Mouse (Mus musculus) right cerebral cortex, postnatal 10 days (tissue): ENCODE data around the gene Tnnt2.
A peak's percentile ranks its signal among the peaks of the same experiment; 100 is the strongest.

Experiments used
- DNase-seq, 2 experiments: peaks; one replicate each; pipeline ENCODE4 v3.0.0; 2021; ENCODE audit warnings: low spot score in 2 of 2

The Tnnt2 gene

DNA sequence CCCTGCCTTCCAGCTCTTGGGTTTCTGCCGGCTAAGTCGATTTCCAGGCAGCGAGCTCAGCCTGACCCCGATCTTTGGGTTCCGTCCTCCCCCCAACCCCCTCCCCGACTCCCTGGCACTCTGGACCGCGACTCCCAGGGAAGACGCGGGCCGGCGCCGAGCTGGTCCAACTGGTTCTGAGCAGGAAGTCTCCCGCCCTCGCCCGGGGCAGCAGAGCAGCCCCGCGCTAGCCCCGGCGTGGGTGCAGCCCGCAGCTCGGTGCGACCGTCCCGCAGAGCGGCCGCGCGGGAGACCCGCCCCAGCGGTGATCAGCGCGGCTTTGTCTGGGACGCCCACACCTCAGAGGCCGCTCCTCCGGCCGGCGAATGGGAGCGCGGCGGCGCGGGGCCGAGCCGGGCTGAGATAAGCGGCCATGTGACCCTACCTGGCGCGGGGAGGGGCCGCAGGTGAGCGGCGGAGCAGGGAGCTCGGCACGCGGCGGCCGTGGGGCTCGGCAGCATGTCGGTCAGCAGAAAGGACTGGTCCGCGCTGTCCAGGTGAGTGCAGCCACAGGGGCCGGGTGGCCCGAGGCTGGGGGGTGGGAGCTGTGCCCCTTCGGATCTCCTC lies 17.6 kb upstream of the Tnnt2 start, which contains the start of gene Lad1:
Gene Lad1 (plus strand): TSS at position 118 of the 606 bp plus-strand sequence.
- DNase-seq = no peak

DNA sequence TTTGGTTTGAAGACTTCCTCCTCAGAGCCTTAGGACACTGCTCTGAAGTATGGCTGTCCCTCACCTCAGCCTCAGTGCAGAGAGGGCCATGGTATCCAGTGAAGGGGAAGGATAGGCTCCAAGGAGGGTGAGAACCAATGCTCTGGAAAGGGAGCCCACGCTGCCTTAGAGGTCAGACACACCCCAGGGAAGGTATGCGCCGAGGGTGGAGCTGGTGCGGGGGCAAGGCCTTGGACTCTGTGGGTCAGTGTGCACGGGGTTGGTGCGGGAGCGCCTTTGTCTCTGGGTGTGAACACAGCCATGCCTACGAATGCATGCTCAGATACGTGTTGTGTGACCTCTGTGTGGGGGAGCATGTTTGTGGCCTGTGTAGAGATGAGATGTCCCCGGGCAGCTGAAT lies 16.1 kb upstream of the Tnnt2 start:
- DNase-seq = no peak

DNA sequence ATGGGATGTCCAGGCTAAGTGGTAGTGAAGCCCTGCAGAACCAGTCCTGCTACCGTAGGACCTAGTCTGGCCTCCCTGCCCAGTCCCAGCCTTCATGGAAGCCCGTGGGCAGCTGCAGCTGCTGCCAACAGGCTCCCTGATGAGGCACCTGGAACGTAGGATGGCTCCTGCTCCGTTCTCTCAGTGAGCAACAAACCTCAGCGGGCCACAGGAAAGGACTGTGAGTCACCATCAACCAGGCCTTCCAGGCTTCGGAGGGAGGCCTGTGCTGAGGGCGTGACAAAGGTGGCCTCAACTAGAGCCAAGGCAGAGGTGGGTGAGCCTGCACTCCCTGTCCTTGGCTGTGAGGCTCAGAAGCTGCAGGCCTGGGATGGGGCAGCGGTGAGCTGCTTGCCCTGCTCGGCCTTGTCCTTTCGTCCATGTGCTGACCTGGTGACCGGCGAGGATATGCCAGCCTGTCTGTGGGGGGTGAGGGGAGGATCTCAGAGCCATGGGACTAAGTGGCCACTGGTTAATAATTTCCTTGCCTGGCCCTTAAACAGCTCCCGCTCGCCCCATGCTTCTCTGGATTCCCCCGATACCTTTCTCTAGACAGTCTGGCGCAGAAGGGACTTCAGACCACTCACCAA lies 15.3 kb upstream of the Tnnt2 start:
- DNase-seq = no peak

DNA sequence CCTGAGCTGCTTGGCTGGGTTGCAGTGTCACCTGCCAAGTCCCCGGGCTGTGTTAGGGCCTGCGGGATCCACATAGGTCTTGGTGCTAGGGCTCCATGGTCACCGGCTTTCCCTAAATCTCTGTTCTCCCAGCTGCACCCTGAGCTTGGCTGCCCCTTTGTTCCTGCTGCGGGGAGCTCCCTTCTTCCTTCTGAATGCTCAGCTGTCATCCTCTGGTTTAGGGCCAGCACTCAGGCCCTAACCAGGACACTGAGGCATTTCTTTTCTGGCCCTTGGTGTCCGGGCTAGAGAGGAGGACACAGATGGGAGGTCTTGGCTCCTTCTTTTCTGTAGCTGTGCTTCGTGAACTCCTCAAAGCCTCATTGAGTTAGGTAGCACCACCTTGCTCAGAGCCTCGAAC lies 14.4 kb upstream of the Tnnt2 start:
- DNase-seq = no peak

DNA sequence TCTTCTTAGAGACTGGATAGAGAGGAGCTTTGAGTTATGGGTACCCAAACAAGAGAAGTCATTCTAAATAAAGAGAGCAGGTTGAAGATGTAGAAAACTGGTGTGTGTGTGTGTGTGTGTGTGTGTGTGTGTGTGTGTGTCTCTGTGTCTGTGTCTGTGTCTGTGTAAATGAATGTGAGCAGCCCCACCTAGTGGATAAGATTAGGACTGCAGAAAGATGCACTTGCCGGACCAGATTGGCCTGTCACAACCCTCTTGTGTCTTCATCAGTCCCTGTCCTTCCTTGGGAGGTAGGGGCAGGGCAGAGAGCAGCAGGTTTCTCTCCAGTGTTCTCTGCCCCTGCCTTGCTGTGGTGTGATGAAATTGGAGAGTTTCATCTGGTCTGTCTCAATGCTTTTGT lies 7.2 kb upstream of the Tnnt2 start:
- peak in 1 of 2 experiments; percentile 43 for DNase-seq

DNA sequence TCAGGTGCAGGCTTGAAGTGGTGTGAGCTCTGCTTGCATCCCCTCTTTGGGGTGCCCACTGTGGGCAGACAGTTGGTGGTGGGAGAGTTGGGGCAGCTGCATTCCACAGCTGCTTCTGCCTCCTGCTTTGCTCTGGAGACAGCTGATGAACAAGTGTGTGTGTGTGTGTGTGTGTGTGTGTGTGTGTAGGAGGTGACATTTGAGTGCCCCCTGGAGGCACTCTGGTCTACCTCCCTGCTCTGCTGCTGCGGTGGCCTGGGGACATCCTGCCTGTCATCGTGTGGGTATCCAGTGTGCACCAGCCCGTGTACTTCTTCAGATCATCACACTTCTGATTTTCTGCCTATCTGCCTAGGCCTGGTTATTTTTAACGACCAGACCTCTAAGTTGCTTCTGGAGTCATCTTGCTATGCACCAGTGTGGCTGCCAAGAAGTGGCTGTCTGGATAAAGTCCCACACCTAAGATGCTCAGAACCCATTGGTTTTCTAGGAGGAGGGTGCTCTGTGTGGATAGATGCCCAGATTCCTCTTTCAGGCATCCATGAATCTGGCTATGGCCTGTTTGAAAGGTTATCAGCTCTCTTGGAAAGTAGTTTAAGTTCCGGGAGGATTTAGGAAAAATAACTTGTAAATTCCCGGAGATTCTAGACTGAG lies 1.8 kb upstream of the Tnnt2 start:
- no peak for DNase-seq

DNA sequence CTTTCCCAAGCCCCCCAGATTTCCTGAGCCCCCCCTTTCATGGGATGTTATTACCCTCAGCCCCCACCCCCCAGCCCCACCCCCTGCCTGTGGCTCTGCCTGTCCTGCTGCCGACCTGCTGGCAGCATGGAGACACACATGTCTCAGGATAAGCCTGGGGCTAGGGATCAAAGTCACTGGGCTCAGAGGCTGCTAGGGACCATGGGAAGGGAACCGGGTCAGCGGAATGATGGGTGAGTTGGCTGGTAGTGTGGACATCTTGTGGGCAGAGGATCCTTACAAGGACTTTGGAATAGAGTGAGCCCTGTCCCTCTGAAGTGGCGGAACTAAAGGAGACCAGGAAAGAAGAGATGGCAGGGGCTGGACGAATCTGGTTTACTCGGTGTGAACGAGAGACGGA lies 1.2 kb upstream of the Tnnt2 start:
- no peak for DNase-seq

DNA sequence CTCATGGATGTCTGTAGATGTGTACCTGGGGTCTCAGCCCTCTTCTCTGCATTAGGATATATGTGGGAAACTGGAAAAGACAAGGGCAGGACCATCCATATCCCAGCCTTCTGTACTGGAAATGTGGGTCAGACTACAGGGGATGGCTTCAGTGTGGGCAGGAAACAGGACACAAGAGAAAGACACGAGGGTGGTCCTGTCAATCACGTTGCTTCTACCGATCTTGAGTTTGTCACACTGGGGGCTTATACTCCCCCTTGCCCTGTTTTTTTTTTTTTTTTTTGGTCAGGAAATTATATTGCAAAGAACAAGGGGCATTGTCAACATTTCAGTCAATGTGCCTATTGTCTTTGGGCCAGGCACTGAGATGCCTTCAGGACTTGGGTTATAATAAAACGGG lies 2.5 kb downstream of the Tnnt2 start:
- DNase-seq = no peak

DNA sequence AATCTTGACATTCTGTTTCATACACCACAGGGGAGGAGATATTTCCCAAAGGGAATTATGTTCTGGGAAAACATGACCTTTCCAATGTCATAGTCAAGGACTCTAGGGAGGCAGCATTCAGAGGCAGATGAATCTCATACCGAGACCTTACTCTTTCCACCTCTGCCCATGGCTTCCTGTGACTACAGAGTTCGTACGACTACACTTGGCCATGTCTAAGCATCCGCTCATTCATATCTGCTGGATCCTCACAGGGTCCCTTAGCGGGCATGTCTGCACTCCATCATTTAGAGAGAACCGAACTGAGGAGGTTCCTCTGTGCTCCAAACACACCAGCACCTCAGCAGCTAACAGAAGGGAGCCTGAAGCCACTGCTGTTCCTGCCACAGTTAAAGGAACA lies 2.9 kb downstream of the Tnnt2 start:
- DNase-seq = no peak

DNA sequence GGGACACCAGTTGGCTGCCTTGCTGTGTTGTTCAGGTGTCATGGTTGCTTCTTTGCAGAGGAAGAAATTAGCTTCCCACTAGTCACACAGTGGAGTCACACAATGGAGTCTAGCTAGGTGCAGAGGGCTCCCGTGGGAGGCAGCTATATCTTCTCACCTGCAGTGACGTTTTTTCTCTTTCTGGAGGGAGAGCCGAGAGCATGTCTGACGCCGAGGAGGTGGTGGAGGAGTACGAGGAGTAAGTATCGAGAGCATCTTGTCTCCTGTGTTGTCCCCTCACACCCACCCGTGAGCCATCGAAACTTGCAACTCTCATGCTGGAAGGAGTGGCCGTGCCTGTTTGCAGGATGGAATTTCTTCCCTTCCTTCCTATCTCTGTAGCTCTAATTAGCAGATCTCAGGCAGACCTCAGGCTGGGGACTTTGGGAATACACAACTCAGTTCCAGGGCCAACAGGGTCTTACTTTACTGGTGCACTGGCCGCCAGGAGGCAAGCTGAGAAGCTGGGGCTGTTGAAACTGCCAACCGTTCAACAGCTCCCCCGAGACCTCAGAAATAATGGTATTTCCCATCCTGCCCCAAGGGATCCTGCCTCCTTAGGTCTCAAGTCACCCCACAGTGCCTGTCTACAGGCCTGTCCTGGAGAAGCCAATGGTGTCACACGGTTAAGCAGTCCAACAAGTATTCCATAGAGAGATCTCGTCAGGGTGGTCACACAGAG lies 4.7 kb downstream of the Tnnt2 start:
- no peak for DNase-seq

DNA sequence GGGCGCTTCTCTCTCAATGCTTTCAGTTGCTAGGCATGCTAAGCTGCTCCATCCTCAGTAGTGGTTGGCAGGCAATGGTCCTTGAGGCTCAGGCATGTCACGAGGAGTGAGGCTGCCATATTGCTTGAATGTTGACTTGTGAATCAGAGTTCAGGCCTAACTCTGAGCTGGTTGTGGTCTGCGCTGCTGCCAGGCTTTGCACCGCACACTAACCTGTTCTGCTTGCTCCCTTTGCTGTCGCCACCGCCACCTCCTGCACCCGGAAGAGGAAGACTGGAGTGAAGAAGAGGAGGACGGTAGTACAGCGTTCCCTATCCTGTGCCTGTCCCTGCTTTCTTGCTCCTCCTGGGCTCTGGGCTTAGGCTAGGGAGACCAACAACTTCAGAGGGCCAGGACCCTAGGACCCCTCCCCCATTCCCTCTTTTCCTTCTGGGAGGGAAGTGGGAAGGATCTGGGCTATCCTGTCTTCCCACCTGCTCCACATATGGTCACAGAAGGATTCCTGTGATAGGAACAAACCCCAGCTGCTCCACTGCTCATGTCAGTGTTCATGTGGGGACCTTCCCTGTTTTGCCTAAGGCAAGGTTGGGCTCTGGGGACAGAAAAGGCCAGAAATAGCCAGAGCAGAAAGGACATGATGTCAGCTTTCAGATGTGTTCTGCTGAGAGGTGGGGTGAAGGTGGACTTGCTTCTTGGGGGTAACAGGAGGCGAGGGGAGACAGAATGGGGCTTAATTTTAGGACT lies 7.5 kb downstream of the Tnnt2 start:
- no peak for DNase-seq

DNA sequence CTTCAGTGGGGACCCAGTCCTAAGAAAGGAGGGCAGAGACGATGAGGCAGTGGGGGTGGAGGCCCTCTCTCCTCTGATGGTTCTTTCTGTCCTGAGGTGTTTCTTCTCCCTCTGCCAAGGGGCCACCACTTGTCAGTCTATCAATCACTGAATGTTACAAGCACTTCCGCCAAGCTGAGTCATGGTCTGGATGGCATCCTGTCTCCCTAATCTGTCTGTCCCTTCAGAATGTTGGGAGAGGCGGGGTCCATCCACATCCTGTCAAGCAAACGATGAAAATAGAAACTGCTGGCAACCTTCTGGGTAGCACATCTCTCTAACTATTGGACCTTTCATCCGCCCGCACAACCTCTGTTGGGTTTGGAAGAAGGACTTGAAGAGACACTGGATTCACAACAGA lies 8.3 kb downstream of the Tnnt2 start:
- DNase-seq = no peak

DNA sequence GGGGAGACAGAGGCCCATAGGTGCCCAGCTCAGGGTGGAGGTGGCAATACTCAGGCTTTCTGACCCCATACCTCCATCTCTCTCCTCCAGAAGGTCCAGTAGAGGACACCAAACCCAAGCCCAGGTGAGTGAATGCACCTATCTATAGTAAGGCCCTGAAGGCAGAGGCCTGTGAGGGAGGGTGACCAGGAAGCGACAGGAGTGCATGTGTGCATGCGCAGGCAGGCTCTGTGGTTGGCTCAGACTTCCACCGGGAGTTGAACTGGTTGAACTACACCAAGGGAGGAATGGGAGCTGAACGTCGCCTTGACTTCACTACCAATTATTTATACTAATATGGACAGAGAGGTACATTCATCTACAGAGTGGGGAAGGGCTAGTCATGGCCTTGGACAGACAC lies 10.5 kb downstream of the Tnnt2 start:
- no peak for DNase-seq

DNA sequence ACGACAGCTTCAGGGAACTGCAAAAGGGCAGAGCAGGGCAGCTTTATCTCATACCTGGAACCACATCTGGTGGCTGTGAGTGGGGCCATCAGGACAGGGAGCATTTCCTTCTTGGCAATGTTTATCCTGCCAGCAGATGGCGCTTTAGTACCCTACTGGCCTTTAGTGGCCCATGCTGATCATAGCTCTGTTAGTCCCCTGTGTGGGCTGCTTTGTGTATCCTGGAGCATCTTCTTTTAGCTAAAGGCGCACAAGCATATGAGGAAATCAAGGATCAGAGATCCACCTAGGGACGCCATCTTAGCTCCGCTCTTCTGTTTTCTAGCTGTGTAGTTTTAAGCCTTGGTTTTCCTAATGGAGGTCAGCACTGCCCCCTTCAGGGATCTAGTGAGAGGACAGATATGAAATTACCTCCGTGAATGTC lies 11.0 kb downstream of the Tnnt2 start:
- DNase-seq = no peak

DNA sequence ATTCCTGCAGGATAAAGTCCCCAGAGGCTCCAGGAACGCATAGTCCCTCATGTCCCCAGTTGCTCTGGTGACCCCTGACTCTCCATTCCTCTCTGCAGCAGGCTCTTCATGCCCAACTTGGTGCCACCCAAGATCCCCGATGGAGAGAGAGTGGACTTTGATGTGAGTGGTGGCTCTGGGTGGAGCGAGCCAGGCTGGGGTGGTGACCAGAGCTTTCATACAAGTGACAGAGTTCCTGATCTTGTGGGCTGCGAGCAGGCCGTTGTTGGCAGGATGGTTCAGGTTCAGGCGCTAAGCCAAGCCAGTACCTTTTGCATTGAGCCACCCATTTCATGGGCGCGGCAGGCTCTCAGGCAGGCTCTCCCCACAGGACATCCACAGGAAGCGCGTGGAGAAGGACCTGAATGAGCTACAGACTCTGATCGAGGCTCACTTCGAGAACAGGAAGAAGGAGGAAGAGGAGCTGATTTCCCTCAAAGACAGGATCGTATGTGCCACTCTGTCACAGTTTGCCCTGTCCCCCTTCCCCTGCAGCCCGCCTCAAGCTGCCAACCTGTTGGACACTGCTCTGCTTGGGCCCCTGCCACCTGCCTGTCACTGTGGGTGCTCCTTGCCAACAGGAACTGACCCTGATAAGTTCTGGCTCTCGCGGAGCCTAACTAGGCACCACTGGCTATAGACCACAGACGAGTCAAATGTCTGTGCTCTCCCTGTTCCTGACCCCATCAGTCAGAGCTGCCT lies 11.6 kb downstream of the Tnnt2 start:
- no peak for DNase-seq

DNA sequence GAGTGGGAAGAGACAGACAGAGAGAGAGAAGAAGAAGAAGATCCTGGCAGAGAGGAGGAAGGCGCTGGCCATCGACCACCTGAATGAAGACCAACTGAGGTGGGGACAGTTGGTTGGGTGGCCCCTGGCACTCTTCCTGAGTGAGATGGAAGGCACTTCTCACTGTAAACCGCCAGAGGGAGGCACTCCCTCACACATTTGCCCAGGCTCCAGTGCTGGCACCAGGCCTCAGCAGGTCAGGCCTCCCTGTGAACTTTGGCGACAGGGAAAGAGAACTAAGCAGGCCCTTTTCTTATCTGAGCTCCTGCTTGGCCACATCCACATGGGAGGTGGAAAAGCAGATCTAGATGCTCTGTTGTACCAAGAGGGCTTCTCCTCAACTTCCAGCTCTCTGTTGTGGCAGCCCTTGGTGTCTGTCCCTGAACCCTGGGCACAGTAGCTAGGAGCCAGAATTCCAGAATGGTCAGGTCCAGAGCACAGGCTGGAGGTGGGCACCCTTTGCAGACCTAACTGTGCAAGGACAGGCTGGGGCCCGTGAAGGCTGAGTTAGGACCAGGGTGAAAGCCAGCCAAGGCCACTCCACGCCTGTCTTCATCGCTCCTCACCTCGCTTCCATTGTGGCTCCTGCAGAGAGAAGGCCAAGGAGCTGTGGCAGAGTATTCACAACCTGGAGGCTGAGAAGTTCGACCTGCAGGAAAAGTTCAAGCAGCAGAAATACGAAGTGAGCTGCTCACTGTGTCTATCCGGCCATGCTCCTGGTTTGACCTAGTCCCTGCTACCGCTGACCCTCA lies 14.8 kb downstream of the Tnnt2 start:
- peak; percentile 42 to 56 for DNase-seq

DNA sequence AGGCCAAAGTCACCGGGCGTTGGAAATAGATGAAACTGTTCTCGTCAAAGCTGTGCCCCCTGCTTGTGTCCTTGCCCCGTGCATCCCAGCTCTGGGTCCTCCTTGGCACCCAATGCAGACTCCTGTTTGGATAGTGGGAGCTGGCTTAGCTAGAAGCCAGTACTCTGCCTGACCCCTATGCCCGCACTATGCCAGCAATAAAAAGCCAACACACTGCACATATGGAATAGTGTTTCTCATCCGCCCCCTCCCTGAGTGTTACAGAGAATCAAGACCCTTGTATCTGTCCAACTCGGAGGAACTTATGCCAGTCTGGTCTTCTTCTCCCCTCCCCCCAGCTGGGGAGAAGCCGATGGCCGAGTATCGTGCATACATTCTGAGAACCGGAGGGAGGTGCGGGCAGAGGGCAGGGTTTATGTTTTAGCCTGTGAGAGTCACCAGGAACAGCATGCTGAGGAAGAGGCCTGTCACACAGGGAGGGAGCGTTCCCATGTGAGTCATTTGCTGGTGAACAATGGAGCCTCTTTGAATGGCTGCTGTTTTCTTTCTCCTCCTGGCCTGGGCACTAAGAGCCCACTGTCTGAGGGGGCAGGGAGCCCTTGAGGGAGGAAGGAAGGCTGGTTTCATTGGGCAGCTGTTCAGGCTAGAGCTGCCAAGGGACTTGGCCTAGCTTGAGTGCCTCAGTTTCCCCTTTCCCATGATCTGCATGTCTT lies 16.0 kb downstream of the Tnnt2 start:
- DNase-seq = peak; percentile 31 to 48

DNA sequence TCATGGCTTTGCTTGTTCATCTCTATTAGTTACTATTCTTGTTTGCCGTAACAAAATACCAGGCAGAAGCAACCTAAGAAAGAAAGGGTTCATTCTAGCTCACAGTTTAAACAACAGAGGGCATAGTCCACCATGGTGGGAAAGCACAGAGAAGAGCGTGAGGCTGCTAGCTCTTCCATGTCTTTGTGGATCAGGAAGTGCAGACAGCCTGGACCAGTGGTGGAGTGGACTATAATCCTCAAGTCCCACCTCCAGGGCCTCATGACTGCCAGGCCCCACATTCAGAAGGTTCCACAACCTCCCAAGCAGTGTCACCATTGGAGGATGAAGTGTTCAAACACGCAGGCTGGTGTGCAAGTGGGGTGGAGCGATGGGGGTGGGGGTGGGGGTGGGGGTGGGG lies 17.0 kb downstream of the Tnnt2 start:
- no peak for DNase-seq

DNA sequence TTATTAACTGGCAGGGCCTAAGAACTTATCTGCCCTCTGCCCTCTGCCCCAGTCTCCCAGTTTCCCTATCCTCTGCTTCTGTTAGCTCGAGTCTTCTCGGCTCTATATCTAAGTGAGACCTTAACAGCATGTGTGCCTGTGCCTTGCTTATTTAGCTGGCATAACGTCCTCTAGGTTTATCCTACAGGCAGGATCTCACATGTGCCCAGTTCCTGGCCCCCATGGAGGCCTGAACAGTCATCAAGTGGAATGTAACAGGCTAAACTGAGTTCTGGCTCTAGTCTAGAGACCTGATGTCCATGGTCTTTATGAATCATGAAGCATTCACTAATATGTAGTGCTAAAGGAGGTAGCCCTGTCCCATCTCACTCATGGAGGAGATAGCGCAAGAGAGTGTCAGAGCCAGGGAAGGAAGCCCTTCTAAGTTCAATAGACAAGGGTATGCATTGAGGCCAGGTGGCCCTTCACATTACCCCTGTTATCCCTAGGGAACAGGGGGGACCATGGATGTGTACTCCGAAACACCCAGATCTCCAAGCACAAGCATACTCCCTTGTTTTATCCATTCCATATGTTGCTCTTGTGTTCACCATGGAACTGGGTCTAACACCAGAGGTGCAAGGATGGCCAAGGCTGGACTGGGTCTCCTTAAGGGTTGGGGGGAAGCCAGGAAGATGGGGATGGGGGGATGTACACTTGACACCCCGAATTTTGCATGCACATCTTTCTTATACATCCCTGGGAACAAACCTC lies 18.6 kb downstream of the Tnnt2 start:
- no peak for DNase-seq
